Mouse (Mus musculus) 416B (cell line): Measurements from ENCODE around the gene Prokr1.
"Not testable (repeated sequence)": the region's sequence is repeated elsewhere in the genome, so short reads cannot be mapped to it uniquely, and the experiment has no call there.

Source experiments
- DNase-seq: peaks from one replicate; pipeline ENCODE4 v3.0.0; 2011; ENCODE audit warnings: low read depth

The Prokr1 gene

DNA sequence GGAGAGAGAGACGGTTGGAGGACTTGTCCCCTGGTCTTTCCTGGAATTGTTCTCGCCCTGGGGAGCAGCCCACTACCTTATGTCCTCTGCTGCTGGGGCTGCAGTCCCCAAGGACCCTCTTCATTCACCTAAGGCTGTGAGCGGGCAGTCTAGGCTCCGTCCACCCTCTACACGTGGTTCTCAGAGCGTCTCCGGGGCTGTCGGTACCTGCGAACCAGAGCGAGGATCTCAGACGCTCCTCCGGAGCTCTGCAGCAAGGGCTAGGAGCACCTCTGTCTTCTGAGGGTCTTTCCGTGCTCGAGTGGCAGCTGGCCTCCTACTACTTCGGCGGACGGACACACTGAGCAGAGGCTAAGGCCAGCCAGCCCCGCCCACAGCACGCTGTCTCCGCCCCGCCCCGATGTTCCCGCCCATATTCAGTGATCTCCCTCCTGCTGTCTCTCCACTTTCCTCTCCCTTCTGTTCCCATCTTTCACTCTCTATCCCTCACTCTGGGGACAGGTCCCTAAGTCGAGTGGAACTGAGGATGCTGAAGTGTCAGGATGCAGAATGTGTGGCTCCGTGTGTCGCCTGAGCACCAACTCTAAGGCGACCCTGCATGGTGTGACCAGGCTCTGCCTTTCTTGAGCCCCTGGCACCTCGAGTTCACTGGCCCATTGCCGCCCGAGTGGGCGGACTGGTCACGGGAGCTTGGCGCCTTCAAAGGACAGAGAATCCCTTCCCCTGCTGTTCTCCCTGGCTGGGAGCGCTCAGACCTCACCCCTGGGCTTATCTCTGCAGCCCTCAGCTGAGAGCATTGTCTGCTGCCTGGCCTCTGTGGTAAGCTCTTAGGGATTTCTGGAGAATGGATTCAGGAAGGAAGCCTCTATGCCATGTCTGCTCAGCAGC, at the start of gene Prokr1:
Gene Prokr1, minus strand, starts transcription at position 350 of the 888 bp plus-strand sequence.
- no peak for DNase-seq

DNA sequence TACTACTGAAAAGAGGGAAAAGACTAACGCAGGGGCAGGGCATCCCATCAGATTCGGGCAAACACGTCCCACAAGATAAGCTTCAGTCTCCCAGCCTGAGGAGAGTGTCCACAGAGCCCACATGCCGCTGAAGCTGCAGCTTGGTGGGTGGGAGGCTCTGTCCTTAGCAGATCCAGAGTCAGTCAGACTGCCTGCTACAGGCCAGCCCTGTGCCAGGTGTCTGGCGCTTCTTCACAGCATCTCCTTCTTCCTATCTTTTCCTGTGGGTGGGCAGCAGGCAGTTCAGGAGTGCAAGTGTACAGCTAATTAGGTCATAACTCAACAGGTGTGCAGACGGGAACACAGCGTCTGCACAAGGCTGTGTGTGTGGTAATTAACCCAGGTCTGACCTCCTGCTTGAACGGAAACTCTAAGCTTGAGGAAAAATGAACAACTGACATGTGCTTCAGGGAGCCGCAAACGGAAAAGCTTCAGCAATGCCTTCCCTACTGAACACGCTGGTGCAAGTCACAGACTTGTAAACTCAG, 47.7 kb upstream of the Prokr1 start:
- no peak for DNase-seq

DNA sequence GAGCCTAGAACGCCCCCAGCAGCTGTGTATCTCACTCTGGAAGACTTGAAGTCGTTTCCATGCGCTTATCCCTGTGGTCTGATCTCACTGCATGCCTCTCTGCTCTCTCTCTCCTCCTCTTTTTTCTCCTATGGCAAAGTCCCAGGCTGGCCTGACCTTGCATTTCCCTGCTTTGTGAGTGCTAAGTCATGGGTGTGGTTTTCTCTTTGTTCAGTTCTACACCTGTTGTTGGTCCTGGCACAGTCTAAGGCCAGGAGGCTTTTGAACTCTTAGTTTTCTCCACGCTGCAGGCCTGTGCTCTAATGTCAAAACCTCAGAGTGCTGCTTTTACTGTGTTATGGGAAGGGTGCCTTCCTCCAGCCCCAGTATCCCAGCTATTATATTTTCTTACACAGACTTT, 41.6 kb upstream of the Prokr1 start:
- DNase-seq = no peak

DNA sequence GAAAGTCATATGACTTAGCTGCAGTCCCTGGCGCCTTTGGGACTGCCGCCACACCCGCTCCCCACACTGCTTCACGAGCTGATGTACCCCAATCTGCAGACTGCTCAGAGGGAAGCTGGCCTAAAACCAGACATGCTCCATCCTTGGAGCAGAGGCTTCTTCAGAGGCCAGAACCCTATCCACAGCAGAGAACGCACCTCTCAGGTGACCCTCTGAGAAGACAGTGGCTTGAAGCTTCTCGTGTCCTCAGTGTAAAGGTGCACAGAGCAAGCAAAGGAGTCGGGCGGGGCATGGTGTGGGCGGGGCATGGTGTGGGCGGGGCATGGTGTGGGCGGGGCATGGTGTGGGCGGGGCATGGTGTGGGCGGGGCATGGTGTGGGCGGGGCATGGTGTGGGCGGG, 38.4 kb upstream of the Prokr1 start:
- not testable (repeated sequence) for DNase-seq

DNA sequence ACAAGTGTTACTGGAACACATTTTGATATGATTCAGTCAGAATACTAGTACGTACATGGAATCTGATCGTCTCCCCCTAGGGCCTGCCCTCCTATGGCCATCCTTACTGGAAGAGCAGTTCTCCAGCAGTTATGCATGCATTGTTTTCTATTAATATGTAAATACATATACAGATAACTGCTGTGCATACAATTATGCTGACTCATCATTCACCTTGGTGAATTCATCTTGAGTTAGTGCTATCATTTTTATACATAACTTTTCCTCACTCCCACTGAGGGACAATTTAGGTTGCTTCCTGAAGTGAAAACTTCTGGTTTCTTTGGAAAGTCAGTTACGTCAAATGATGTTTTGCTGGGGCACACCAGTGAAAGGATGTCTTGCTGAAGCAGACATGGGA, 32.6 kb upstream of the Prokr1 start:
- DNase-seq = no peak

DNA sequence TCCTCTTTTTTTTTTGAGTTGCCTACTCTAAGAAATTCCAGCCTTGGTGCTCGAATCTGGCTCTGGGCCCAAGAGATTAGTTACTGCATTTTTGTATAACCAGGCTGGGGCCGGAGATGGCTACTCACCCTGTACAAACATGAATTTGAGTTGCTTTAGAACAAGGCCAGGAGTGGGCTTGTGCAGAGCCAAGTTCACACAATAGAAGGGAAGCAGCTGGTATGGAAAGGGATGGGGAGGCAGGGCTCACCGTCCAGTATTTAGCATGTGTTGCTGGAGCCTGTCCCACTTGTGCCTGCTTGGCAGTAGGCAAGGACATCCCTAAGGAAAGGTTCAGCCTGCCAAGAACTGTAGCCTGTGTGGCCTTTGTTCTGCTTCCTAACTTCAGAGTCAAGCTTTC, 30.7 kb upstream of the Prokr1 start:
- DNase-seq = no peak

DNA sequence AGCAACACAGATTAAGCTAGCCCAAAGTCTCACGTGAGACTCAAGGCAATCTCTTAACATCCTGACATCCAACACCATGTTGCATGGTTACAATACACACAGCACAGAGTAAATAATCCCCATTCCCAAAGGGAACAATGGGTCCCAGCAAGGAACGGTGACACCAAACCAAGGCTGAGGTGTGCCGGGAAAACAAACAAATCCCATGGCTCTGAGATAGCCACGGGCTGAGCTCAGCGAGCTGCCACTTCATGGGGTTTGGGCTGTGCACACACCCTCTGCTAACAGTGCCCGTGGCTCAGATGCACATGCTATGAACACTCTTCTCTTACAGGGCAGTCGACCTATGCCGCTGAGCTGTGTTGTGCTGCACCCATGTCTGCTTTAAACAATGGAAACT, 27.5 kb upstream of the Prokr1 start:
- no peak for DNase-seq

DNA sequence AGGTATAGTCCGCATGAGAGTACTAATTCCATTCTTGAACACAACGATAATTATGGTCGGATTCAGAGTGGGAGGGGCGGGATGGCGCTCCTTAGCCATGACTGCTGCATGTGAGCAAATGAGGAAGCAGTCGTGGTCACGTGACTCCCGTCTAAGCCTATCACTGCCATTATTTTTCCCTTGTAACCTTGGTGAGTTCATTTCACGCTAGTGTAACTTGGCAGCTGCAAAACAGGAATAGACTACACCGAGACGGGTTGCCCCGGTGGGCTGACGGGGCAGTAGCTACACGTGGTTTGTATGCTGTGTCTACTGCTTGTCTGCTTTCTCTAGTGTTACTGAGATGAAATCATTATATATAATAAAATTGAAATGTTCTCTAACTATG, 25.1 kb upstream of the Prokr1 start:
- peak; percentile 48 for DNase-seq

DNA sequence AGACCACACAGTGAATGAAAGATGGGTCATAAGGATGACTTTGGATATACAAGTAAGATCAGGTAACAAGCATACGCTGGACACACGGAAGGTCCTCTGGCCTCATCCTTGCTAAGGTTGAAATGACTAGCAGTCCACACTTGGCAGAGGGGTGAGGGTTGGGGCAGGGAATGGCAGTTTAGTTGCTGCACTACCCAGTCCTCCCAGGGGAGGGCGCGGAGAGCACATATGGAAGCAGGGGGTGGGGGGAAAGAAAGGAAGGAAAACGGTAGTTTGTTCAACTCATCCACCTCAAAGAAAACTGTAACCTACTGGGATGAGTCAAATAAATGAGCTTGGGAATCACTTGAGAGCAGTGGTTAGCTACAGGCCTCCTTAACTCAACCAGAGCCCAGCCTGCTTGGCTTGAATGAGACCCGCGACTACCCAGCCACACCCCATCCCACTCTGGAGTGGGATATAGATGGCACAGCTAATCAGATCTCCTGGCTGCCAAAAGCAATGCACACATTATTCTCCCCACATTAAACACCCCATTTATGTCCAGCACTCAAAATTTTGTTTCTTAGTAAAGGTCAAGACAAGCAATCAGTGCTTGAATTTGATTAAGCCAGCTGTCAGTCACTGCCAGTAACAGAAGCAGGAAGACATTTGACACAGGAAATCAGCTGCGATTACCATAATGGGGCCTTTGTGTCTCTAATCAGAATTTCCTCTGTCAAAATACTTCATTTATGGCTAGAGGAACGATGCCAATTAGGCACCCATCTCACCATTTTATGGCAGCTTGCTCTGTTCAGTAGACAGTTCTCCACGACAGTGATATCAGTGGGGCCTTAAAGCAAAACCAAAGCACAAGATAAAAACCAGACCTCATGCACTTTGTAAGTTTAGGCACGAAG, 24.5 kb upstream of the Prokr1 start:
- DNase-seq = peak; percentile 53

DNA sequence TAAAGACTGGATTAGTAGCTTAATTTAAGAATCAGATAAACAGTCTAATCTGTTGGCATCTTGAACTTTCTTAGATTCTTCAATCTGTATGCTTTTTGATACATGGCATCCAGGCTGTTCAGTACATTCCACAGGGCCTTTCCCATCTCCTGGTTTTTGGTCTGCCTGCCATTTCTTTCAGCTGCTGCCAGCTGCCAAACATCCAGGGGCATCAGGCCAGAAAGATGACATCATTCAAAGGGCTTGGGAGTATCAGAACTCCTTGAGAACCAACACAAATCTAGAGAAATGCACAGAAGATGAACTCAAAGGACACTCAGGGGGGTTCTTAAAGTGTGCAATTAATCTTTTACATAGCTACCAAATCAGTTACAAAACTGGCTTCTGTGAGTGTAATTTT, 9.3 kb upstream of the Prokr1 start:
- DNase-seq = no peak

DNA sequence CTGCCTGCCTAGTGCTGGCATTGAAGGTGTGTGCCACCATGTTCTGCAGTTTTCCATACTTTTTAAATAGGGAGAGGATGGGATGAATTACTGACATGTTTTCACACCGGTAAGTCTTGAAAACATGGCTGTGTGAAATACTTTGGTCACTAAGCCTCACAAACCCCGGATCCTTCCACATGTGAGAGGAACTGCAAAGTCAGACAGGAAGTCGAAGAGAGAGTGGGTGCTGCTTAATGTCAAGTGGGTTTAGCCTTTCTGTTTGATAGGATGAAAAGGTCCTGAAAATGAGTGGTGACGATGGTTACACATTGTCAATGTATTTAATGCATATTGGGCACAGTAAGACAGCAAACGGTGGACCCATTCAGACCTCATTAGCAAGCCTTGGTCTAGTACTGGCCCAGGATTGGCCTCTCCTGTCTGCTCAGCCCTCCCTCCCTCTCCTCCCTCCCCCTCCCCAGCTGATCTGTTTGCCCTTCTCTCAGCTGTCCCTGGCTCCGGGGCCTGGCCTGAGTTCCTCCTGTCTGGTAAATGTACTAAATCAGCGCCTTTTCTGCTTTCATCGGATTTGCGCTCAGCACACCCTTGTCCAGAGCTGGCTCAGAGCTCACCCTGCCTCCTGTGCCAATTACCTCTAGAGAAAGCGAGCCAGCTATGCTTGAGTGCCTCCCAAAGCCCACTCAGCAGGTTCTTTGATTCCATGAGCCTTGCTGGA, 6.7 kb upstream of the Prokr1 start:
- no peak for DNase-seq

DNA sequence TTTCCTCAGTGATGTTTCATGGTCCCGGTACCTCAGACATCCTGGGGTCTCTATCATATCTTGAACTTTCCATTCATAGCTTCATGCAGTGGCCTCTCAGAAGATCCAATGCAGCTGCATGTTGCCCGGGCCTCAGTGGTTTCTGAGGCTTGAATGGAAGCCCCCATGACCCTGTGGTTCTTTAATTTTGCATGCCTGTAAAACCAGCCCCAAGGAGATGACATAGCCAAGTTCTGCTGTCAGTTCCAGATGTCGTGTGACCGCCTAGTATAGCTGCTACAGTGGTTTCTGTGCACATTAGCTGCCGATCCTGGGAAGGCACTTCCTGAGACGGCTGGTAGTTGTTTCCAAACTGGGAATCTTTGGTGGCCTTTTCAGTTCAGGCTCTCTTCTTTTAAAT, 3.6 kb upstream of the Prokr1 start:
- DNase-seq = no peak

DNA sequence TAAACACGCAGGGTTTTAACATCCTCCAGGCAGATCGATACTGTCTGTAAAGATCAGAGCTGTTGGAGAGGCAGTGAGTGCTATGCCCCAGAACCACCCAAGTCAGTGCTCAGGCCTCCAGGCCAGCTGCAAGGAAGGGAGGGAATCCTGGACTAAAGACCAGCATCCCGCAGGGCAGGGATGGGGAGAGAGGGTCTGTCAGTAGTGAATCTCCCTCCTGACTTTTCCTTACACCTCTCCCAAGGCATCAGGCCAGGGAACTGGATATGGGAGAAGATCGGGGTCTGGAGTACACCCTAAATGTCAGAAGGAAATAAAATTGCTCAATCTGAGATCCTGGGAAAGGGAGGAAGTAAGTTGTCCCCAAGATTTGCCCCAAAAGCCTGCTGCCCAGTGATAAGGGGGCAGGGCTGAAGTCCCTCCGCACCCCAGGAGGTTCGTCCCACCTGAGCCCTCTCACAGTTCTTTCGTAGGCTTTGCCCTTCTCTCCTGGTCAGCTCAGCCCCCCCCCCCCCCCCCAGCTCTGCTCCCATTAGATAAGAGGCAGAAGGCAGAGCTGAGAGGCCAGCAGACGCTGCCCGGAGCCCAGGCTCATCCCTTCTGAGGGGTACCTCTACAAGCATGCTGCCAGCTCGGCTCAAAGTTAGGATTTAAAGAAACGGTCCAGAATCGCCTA, 687 bp downstream of the Prokr1 start:
- DNase-seq = no peak

DNA sequence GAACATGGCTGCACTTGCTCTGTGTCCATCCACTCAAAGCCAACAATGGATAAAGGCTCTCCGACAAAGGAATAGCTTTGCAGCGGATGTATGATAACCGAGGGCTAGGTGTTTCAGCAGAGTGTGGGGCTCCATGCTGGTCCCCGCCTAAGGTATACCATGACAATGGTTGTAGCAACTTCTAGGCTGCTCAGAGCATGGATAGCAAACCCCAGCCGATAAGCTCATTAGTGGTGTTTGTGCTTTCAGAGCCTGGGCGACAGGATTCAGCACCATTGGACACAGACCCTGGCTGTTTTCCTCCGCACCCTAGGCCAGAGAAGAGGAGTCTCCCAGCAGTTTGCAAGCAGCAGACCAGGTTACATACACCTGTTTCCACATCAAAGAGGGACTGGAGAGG, 6.6 kb downstream of the Prokr1 start:
- DNase-seq = no peak

DNA sequence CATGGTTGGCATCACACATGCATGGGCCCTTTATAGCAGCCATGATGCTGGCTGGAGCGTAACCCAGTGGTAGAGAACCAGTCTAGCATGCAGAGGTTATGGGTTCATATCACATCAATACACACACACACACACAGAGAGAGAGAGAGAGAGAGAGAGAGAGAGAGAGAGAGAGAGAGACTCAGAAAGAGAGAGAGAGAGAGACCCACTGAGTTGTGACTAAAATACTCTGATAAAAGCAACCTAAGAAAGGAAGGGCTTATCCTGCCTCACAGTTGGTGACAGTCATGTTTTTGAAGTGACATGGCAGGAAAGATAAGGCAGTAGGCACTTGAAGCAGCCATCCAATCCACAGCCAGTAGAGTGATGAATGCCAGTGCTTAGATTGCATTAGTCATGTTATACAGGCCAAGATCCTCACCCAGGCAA, 7.3 kb downstream of the Prokr1 start:
- peak; percentile 91 for DNase-seq

DNA sequence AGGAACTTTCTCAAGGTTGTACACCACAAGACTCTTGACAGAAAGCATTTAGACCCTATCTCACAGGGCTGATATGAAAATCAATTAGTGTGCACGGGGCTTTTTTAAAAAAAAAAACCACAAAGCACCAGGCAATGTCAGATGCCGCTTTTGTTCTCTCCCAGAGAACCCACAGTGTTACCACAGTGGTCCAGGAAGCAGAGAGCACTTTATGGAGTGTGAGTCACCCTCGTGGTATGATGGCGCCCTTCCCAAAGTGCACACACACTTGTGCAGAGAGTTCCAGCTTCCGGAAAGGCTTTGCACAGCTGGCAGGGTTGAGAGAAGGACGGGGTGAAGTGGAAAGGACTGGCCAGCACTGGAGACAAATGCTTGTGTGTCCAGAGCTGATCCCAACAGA, 8.1 kb downstream of the Prokr1 start:
- peak; percentile 90 for DNase-seq

DNA sequence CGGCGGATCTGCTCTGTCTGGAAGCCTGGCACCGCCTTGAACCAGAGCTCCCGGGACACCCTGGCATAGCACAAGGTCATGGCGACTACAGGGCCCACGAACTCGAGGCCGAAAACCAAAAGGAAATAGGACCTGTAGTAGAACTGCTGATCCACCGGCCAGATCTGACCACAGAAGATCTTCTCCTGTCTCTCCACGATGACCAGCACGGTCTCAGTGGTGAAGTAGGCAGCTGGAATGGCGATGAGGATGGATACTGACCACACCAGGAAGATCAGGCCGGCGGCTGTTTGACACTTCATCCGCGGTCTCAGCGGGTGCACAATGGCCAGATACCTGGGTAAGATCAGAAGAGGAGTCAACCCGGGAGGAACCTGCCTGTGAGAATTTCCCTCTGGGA, 9.0 kb downstream of the Prokr1 start:
- no peak for DNase-seq

DNA sequence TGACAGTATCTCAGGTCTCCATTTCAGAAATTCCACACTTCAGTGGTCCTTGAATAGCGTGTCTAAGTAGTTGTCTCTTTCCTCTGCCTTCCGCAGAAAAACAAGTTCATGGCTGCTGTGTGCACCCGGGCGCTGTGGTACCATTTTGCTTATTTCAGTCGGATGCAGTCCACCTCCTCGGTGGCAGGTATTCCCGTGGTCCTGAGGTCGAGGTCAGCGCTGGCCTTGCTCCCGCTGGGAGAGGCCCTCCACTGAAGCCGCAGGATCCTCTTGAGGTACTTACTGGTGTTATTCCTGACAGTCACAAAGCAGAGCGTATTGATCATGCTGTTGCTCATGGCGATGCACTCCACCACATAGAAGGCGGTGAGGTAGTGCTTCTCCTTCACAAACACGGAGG, 9.5 kb downstream of the Prokr1 start:
- no peak for DNase-seq

DNA sequence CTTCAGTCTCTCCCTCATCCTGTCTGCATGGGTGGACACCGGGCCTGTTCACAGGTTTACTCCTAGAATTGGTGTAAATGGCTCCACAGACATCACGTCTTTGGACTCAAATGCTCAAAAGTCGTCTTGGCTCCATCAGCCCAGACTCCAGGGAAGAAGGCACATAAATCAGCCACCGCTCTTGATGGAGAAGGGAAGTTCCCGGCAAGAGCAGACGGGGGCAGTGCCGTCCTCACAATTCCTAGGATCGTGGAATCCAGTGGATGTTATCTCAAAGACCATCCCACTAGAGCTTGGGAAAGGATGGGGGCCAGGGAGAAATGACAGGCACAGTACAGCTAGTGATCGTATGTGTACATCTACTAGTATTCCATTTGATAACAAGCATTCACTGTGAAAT, 12.3 kb downstream of the Prokr1 start:
- no peak for DNase-seq

DNA sequence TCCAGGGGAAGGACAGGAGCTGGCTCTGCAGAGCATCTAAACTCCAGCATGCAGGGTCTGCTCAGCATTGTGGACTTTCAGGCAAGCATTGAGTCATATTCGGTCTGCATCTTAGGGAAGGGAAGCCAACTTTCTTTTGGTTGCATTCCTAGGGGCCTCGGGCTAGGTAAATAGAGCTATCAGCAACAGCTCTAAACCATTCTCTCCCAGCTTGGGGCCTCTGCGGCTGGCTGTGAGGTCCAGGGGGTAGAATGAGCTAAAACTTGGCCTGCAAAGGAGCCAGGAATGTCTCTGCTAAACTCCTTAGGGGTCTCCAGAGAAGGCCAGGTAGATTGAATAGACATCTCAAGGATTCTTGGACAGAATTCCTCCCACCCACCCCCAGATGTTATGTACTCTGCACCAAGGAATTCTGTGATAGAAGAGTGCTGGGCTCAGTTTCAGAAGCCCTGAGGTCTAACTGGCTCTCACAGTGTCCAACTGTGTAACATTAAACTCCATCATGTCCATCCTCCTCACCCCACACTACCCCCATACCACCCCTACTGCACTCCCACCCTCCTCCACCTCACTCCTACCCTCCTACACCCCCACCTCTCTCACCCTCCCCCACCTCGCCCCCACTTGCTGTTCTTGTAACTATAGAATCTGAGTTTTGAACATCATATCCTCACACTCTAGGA, 13.8 kb downstream of the Prokr1 start:
- no peak for DNase-seq

DNA sequence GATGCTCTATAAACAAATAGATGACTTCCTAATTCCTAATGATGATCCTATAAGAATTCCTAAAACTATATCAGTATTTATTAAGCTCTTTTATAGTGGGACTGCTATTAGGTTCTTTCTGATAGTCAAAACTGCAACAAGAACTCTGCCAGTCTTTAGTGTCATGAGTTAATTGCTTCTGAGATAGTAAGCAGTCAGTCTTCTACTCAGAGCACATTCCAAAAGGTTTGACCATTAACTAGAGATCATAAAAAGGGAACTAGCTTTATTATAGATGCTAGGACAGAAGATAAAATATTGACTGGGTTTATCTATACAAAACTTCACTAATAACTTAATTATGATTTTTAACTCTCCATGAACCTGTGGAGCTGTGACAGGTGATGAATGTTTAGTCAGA, 18.7 kb downstream of the Prokr1 start:
- not testable (repeated sequence) for DNase-seq
